Mouse (Mus musculus): ENCODE results near the gene Manf. TPM values are rescaled to one million over a fixed set of nuclear protein-coding genes. Genes with fewer than 3 reads are reported as not detected.
A peak's percentile ranks its signal among the peaks of the same experiment; 100 is the strongest.

Gene Manf
- polyA plus RNA-seq (2014; fragmentation: Nextera tagmentation; extraction: Ambion mirVana) = 284 and 297 TPM in 2 replicates

DNA sequence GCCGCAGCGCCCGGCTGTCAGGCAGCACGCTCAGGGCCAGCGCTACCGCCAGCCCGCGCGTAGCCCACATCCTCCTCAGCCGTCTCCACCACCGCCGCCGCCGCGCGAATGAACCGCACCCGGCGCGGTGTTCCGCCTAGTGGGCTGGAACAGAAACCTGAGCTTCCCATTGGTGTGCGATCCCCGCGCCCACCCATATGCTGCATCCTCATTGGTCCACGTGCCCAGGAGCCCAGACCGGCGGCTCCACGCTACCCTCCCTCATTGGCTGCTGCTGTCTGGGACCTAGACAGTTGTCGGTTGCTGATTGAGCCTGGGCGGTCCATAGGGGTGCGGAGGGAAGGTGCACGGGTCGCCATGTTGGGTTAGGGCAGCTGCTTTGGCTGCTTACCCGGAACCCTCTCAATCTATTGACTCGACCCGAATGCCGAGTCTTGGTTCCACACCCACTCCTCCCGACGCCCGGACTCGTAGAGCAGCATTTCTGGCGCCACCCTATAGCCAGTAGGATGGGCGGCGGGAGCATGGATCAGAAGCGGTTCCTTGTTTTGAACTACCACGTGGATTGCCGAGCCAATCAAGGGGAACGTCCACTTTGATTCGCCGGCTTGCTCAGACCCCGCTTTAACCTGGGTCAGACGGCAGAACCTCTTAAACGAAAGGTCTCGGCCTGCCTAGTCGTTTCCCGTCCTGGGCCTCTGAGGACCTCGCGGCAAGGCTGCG is at the start of gene Manf:
Gene Manf, minus strand, starts transcription at position 151 of the 723 bp plus-strand sequence.
- Histone ChIP-seq H3K27ac (ENCODE audit: low read depth, low read length) (peak within 1 kb of the TSS; percentile 89), H3K27me3 (ENCODE audit: control insufficient read depth, insufficient read depth, low read length) (no peaks in the 10 kb centered on the region), H3K4me2 (ENCODE audit: low read depth) (peak within 1 kb of the TSS; percentile 64), H3K4me1 (ENCODE audit: control insufficient read depth, insufficient read depth, low read length) (peaks cover 15% of the 10 kb centered on the region), H3K9me3 (ENCODE audit: control insufficient read depth, low read length) (no peaks in the 10 kb centered on the region), H3K4me3 (ENCODE audit: low read depth, low read length) (peak within 1 kb of the TSS; percentile 92), H3K36me3 (ENCODE audit: control insufficient read depth, insufficient read depth, low read length) (peaks cover 13% of the 10 kb centered on the region), H3K9ac (ENCODE audit: low read length) (peak within 1 kb of the TSS; percentile 97)
- under 1% methylated on average over 59 of the region's 59 CpGs for WGBS
- ATAC-seq (ENCODE audit: insufficient read depth, low FRiP score, low TSS enrichment) = peak; percentile 99
- peak; percentile 98 for DNase-seq (ENCODE audit: low spot score)

DNA sequence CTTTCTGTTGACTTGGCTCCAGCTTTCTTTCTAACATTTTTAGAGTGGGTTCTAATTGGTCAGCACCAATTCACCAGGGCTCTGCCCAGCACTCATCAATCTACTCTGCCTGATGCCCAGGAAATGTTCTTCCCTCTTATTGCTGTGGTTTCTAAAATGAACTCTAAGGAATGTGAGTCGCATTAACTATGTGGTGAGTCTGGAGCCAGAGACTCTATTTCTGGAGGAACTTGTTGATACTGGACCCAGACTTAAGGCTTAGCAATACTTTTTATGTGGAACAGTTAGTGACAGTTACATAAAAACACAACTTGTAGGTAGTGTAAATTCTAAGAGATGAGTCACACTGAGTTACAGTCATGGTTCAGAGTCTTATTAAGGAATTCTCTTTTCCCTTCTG is 43.2 kb upstream of the Manf start:
- H3K4me3 ChIP-seq (ENCODE audit: low read depth, low read length) = no peak overlapping the region
- DNase-seq (ENCODE audit: low spot score) (no peak), ATAC-seq (ENCODE audit: insufficient read depth, low FRiP score, low TSS enrichment) (no peak)
- 89% methylated on average over 1 of the region's 1 CpGs for WGBS
- H3K9me3 ChIP-seq (ENCODE audit: control insufficient read depth, low read length) = no peaks in the 10 kb centered on the region
- no peak overlapping the region for H3K9ac ChIP-seq (ENCODE audit: low read length)
- no peak overlapping the region for H3K27ac ChIP-seq (ENCODE audit: low read depth, low read length)
- H3K4me2 ChIP-seq (ENCODE audit: low read depth) = no peak overlapping the region
- no peaks in the 10 kb centered on the region for H3K4me1 ChIP-seq (ENCODE audit: control insufficient read depth, insufficient read depth, low read length)
- no peaks in the 10 kb centered on the region for H3K27me3 ChIP-seq (ENCODE audit: control insufficient read depth, insufficient read depth, low read length)
- H3K36me3 ChIP-seq (ENCODE audit: control insufficient read depth, insufficient read depth, low read length) = no peaks in the 10 kb centered on the region

DNA sequence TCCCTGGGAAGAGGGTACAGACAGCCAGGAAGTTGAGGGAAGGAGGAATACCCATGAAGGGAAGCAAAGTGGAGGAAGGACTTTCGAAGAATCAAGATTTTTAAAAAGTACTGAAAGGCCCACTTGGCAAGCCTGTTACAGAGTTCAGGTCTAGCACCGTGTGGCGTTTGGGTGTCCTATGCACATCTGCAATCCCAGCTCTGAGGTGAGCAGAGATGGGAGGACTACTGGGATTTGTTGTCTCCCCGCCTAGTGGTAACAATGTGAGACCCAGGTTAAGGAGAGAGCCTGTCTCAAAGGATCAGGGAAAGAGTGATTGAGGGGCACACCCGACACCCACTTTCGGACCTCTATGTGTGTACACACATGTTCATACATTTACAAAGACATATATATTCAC is 23.1 kb upstream of the Manf start:
- H3K27ac ChIP-seq (ENCODE audit: low read depth, low read length) = no peak overlapping the region
- DNase-seq (ENCODE audit: low spot score) = no peak
- no peaks in the 10 kb centered on the region for H3K27me3 ChIP-seq (ENCODE audit: control insufficient read depth, insufficient read depth, low read length)
- no peak overlapping the region for H3K4me2 ChIP-seq (ENCODE audit: low read depth)
- no peak for ATAC-seq (ENCODE audit: insufficient read depth, low FRiP score, low TSS enrichment)
- no peaks in the 10 kb centered on the region for H3K4me1 ChIP-seq (ENCODE audit: control insufficient read depth, insufficient read depth, low read length)
- 89% methylated on average over 6 of the region's 6 CpGs for WGBS
- H3K9ac ChIP-seq (ENCODE audit: low read length) = no peak overlapping the region
- no peak overlapping the region for H3K4me3 ChIP-seq (ENCODE audit: low read depth, low read length)
- H3K9me3 ChIP-seq (ENCODE audit: control insufficient read depth, low read length) = no peaks in the 10 kb centered on the region
- H3K36me3 ChIP-seq (ENCODE audit: control insufficient read depth, insufficient read depth, low read length) = no peaks in the 10 kb centered on the region

DNA sequence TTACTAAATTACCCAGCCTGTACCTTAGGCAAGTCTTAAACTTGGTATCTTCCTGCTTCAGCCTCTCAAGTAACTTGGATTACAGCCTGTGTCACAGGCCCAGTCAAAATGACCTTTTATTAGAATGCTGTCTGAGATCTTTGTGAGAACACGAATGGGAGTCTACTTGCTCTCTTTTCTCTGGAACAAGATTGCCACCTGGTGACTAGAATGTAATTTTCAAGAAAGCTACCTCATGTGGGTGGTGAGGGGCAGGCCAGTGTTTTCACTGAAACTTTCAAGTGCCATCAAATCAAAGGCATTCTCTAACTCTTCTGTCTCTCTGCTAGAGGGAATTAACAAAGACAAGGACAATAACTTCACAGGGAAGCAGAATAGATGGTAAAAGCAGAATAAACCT is 22.0 kb upstream of the Manf start:
- Histone ChIP-seq H3K4me1 (ENCODE audit: control insufficient read depth, insufficient read depth, low read length) (no peaks in the 10 kb centered on the region), H3K4me3 (ENCODE audit: low read depth, low read length) (no peak overlapping the region), H3K4me2 (ENCODE audit: low read depth) (no peak overlapping the region), H3K9me3 (ENCODE audit: control insufficient read depth, low read length) (no peaks in the 10 kb centered on the region), H3K27ac (ENCODE audit: low read depth, low read length) (no peak overlapping the region), H3K27me3 (ENCODE audit: control insufficient read depth, insufficient read depth, low read length) (no peaks in the 10 kb centered on the region), H3K9ac (ENCODE audit: low read length) (no peak overlapping the region), H3K36me3 (ENCODE audit: control insufficient read depth, insufficient read depth, low read length) (no peaks in the 10 kb centered on the region)
- ATAC-seq (ENCODE audit: insufficient read depth, low FRiP score, low TSS enrichment) = no peak
- WGBS = 29% methylated on average over 1 of the region's 1 CpGs
- no peak for DNase-seq (ENCODE audit: low spot score)

DNA sequence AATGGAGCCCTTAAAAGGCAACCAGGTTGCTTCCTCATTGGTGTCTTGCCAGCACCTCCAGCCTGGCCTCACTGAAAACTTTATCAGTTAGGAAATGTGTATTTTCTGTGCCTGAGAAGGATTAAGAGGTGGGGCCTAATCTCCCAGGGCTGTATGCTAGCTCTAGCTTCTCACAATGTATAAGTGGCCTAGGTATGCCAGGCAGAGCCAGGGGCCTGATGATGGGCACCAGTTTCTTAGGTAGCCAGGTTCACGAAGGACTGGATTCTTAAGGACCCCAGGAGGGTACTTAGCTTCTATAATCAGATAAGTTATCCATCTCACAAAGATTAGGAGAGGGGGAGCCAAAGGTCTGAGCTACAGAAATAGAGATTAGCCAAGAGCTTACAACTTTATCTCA is 19.8 kb upstream of the Manf start:
- Histone ChIP-seq H3K4me3 (ENCODE audit: low read depth, low read length) (no peak overlapping the region), H3K27ac (ENCODE audit: low read depth, low read length) (no peak overlapping the region)

DNA sequence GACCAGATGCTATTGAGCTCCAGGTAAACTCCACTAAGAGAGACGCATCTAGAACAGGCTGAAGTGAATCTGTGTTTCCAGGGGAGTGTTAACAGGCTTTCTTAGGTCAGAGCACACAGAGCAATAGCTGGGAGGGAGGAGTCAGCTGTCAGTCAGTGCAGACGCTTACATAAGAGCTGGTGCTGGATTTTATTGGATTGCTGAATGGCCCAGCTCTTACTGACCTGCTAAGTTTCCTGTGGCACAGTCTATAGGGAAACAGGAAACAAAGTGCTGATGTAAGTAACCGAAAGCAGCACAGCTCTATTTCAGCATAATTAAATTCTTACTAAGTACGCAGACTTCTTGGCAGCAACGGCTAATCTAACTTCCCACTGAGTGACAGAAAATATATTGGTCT is 16.9 kb upstream of the Manf start:
- no peaks in the 10 kb centered on the region for H3K36me3 ChIP-seq (ENCODE audit: control insufficient read depth, insufficient read depth, low read length)
- no peak overlapping the region for H3K9ac ChIP-seq (ENCODE audit: low read length)
- no peak overlapping the region for H3K4me2 ChIP-seq (ENCODE audit: low read depth)
- H3K4me1 ChIP-seq (ENCODE audit: control insufficient read depth, insufficient read depth, low read length) = no peaks in the 10 kb centered on the region
- WGBS = 66% methylated on average over 5 of the region's 5 CpGs
- no peaks in the 10 kb centered on the region for H3K27me3 ChIP-seq (ENCODE audit: control insufficient read depth, insufficient read depth, low read length)
- no peak overlapping the region for H3K4me3 ChIP-seq (ENCODE audit: low read depth, low read length)
- no peak overlapping the region for H3K27ac ChIP-seq (ENCODE audit: low read depth, low read length)
- no peaks in the 10 kb centered on the region for H3K9me3 ChIP-seq (ENCODE audit: control insufficient read depth, low read length)
- ATAC-seq (ENCODE audit: insufficient read depth, low FRiP score, low TSS enrichment) (no peak), DNase-seq (ENCODE audit: low spot score) (no peak)

More for the DNA sequence above, 19.8 kb upstream of the Manf start:
- Histone ChIP-seq H3K4me2 (ENCODE audit: low read depth) (no peak overlapping the region), H3K36me3 (ENCODE audit: control insufficient read depth, insufficient read depth, low read length) (no peaks in the 10 kb centered on the region), H3K9me3 (ENCODE audit: control insufficient read depth, low read length) (no peaks in the 10 kb centered on the region), H3K9ac (ENCODE audit: low read length) (no peak overlapping the region), H3K27me3 (ENCODE audit: control insufficient read depth, insufficient read depth, low read length) (no peaks in the 10 kb centered on the region), H3K4me1 (ENCODE audit: control insufficient read depth, insufficient read depth, low read length) (no peaks in the 10 kb centered on the region)
- ATAC-seq (ENCODE audit: insufficient read depth, low FRiP score, low TSS enrichment) (no peak), DNase-seq (ENCODE audit: low spot score) (no peak)
- WGBS = 81% methylated on average over 1 of the region's 1 CpGs

DNA sequence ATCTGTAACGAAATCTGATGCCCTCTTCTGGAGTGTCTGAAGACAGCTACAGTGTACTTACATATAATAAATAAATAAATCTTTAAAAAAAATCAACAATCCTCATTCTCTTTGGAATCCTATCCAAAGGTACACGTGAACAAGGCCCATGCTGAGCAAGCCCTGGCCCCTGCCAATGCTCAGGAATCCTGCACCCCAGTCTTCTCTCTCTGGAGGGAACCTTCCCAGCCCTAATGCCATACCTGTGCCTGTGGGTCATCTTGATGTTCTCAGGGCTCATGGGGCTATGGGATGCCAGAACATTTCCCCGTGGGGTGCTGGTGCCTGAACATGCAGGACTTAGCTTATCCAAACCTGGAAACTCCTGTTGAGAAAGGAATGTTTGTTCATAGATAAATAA is 16.4 kb upstream of the Manf start:
- DNase-seq (ENCODE audit: low spot score) = no peak

DNA sequence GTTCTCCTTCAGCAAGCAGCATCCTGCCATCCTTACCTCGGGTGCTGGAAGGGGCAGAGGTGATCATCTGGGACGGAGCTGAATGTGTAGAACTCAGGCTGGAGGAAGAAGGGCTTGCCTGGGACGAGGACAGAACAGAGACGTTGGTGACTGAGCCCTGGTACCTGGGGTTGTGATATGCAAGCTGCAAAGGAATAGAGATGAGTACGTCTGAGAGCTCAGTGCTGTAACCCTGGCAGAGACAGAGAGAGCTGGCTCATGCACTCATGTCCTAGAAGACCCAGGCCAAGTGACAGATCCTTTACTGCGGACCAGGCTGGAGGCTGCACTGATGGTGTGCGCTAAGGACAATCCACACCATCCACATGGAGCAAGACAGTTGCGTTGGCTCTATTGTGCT is 14.8 kb upstream of the Manf start:
- no peaks in the 10 kb centered on the region for H3K27me3 ChIP-seq (ENCODE audit: control insufficient read depth, insufficient read depth, low read length)
- H3K9ac ChIP-seq (ENCODE audit: low read length) = no peak overlapping the region
- ATAC-seq (ENCODE audit: insufficient read depth, low FRiP score, low TSS enrichment) (no peak), DNase-seq (ENCODE audit: low spot score) (no peak)
- H3K4me1 ChIP-seq (ENCODE audit: control insufficient read depth, insufficient read depth, low read length) = no peaks in the 10 kb centered on the region
- H3K4me2 ChIP-seq (ENCODE audit: low read depth) = no peak overlapping the region
- H3K36me3 ChIP-seq (ENCODE audit: control insufficient read depth, insufficient read depth, low read length) = no peaks in the 10 kb centered on the region
- no peak overlapping the region for H3K27ac ChIP-seq (ENCODE audit: low read depth, low read length)
- no peaks in the 10 kb centered on the region for H3K9me3 ChIP-seq (ENCODE audit: control insufficient read depth, low read length)
- H3K4me3 ChIP-seq (ENCODE audit: low read depth, low read length) = no peak overlapping the region
- WGBS = 84% methylated on average over 8 of the region's 8 CpGs

More for the DNA sequence above, 16.4 kb upstream of the Manf start:
- no peaks in the 10 kb centered on the region for H3K36me3 ChIP-seq (ENCODE audit: control insufficient read depth, insufficient read depth, low read length)
- no peak overlapping the region for H3K27ac ChIP-seq (ENCODE audit: low read depth, low read length)
- 82% methylated on average over 3 of the region's 3 CpGs for WGBS
- H3K4me1 ChIP-seq (ENCODE audit: control insufficient read depth, insufficient read depth, low read length) = no peaks in the 10 kb centered on the region
- H3K9ac ChIP-seq (ENCODE audit: low read length) = no peak overlapping the region
- H3K27me3 ChIP-seq (ENCODE audit: control insufficient read depth, insufficient read depth, low read length) = no peaks in the 10 kb centered on the region
- no peak overlapping the region for H3K4me2 ChIP-seq (ENCODE audit: low read depth)
- no peak overlapping the region for H3K4me3 ChIP-seq (ENCODE audit: low read depth, low read length)
- no peak for ATAC-seq (ENCODE audit: insufficient read depth, low FRiP score, low TSS enrichment)
- no peaks in the 10 kb centered on the region for H3K9me3 ChIP-seq (ENCODE audit: control insufficient read depth, low read length)

DNA sequence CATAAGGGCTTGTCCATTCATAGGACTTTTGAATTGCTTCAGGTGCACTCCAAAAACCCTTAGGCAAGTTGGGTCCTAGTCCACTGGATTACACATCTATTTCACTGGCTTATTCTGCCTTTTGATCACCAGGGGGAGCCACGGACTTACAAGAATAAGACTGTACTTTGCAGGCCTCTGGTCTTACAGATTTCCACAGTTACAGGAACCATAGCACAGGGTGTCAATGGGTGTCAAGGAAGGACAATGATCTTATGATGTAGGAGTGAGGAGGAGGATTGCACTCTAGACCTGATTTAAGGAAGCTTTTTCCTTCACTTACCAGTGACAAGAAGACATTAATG is 12.0 kb upstream of the Manf start:
- no peaks in the 10 kb centered on the region for H3K27me3 ChIP-seq (ENCODE audit: control insufficient read depth, insufficient read depth, low read length)
- H3K4me3 ChIP-seq (ENCODE audit: low read depth, low read length) = no peak overlapping the region
- no peaks in the 10 kb centered on the region for H3K4me1 ChIP-seq (ENCODE audit: control insufficient read depth, insufficient read depth, low read length)
- H3K27ac ChIP-seq (ENCODE audit: low read depth, low read length) = no peak overlapping the region
- WGBS = 15% methylated on average over 1 of the region's 1 CpGs
- no peak overlapping the region for H3K4me2 ChIP-seq (ENCODE audit: low read depth)
- no peak overlapping the region for H3K9ac ChIP-seq (ENCODE audit: low read length)
- no peaks in the 10 kb centered on the region for H3K9me3 ChIP-seq (ENCODE audit: control insufficient read depth, low read length)
- no peak for ATAC-seq (ENCODE audit: insufficient read depth, low FRiP score, low TSS enrichment)
- H3K36me3 ChIP-seq (ENCODE audit: control insufficient read depth, insufficient read depth, low read length) = no peaks in the 10 kb centered on the region
- peak; percentile 45 for DNase-seq (ENCODE audit: low spot score)

Data from neural tube, embryonic 11.5 days (tissue).